Mouse (Mus musculus) lung, postnatal 25 days (tissue): ENCODE measurements around the gene Cts3.
"Not testable (repeated sequence)": the region's sequence is repeated elsewhere in the genome, so short reads cannot be mapped to it uniquely, and the experiment has no call there.

Experiments
- DNase-seq: peaks from one replicate; pipeline ENCODE4 v3.0.0; 2022; ENCODE audit warnings: low spot score

Gene Cts3

GRCm38 (mm10) chr13:61570027-61570426 lies at the start of gene Cts3:
TSS of gene Cts3 (minus strand) at chr13:61570127.
- no peak for DNase-seq

GRCm38 (mm10) chr13:61568074-61568473 lies 1.9 kb downstream of the Cts3 start, which contains the start of gene Gm49352:
TSS of gene Gm49352 (minus strand) at chr13:61568174.
- not testable (repeated sequence) for DNase-seq

- DNase-seq, result no peak
These were observed 28.3 kb downstream of the Cts3 start, which contains the start of gene Ctsm for GRCm38 (mm10) chr13:61541631-61542030. TSS of gene Ctsm (minus strand) at chr13:61541839.
